Mouse (Mus musculus): ENCODE data around the gene Pla2g6. TPM values are rescaled to one million over a fixed set of nuclear protein-coding genes. Genes with fewer than 3 reads are reported as not detected.

Gene Pla2g6
- polyA plus RNA-seq, 1 experiment: 26.0 TPM

DNA sequence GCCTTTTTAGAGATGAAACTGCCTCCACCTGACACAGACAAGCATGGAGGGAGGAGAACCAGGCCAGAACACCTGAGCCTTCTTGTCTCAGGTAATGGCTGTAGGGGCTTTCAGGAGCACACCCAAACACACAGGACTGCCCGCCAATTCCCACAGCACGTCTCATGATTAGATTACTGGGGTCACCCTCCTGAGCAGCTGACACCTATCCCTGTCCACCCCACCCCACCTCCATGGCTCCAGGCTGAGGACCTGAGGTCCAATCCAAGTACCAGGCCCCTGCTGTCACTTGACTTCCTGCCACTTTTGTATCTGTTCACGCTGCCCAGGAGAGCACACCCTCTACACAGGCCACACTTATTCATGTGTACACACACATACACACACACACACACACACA lies 2.4 kb downstream of the Pla2g6 start:
- H3K36me3 ChIP-seq (replicated peaks; ENCODE audit: low read length): peaks cover 20% of the 10 kb centered on the region
- H3K9me3 ChIP-seq: no peaks in the 10 kb centered on the region
- H3K4me3 ChIP-seq (replicated peaks): peak overlapping the region; percentile 69
- no peaks in the 10 kb centered on the region for H3K27me3 ChIP-seq (replicated peaks)
- TF ChIP-seq GATA1 (IDR thresholded peaks at IDR 0.05; ENCODE audit: borderline replicate concordance, low read length): no peak
- TF ChIP-seq FLI1 (IDR thresholded peaks at IDR 0.05; ENCODE audit: low read length): no peak
- peaks cover 75% of the 10 kb centered on the region for H3K4me1 ChIP-seq

DNA sequence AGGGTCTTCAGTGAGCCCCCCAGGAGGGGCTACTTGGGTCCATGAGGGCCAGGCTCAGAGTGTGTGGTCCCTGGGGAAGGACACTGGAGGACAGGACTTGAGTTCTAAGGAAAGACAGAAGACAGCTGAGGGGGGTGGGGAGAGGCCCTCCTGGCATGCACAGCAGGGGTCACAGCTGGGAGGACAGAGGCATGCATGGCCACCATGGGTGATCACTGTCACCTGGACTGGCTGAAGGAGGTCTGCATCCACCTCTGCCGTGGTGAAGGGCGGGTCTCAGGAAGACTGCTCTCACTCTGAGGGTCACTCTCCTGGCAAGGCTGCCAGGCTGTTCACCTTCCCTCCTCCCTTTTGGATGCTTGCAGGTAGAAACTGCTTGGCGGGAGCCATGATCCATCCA lies 3.8 kb downstream of the Pla2g6 start:
- H3K36me3 ChIP-seq (replicated peaks; ENCODE audit: low read length): peaks cover 31% of the 10 kb centered on the region
- peak overlapping the region; percentile 64 for H3K4me3 ChIP-seq (replicated peaks)
- H3K9me3 ChIP-seq: no peaks in the 10 kb centered on the region
- TF ChIP-seq GATA1 (IDR thresholded peaks at IDR 0.05; ENCODE audit: borderline replicate concordance, low read length): no peak
- TF ChIP-seq FLI1 (IDR thresholded peaks at IDR 0.05; ENCODE audit: low read length): no peak
- no peaks in the 10 kb centered on the region for H3K27me3 ChIP-seq (replicated peaks)
- peaks cover 82% of the 10 kb centered on the region for H3K4me1 ChIP-seq

DNA sequence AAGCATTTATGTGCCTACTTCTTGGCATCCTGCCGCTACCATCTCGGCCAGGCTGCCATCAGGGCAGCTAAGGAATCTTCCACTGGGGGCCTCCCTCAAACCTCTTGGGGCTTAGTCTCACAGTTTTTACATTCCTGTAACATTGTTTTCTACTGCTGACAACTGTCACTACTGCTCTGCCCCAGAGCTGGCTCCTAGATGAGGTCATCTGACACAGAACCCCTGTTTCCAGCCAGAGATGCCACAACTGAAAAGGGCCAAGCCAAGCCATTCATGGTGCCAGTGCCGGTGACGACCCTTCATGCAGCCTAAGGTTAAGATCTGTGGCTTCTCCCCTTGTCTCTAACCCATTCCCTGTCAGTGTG lies 4.4 kb downstream of the Pla2g6 start:
- Histone ChIP-seq H3K4me3 (replicated peaks) (peak overlapping the region; percentile 69), H3K9me3 (no peaks in the 10 kb centered on the region), H3K4me1 (peaks cover 77% of the 10 kb centered on the region), H3K36me3 (replicated peaks; ENCODE audit: low read length) (peaks cover 37% of the 10 kb centered on the region), H3K27me3 (replicated peaks) (no peaks in the 10 kb centered on the region)
- no peak for TF ChIP-seq GATA1 (IDR thresholded peaks at IDR 0.05; ENCODE audit: borderline replicate concordance, low read length)
- no peak for TF ChIP-seq FLI1 (IDR thresholded peaks at IDR 0.05; ENCODE audit: low read length)

DNA sequence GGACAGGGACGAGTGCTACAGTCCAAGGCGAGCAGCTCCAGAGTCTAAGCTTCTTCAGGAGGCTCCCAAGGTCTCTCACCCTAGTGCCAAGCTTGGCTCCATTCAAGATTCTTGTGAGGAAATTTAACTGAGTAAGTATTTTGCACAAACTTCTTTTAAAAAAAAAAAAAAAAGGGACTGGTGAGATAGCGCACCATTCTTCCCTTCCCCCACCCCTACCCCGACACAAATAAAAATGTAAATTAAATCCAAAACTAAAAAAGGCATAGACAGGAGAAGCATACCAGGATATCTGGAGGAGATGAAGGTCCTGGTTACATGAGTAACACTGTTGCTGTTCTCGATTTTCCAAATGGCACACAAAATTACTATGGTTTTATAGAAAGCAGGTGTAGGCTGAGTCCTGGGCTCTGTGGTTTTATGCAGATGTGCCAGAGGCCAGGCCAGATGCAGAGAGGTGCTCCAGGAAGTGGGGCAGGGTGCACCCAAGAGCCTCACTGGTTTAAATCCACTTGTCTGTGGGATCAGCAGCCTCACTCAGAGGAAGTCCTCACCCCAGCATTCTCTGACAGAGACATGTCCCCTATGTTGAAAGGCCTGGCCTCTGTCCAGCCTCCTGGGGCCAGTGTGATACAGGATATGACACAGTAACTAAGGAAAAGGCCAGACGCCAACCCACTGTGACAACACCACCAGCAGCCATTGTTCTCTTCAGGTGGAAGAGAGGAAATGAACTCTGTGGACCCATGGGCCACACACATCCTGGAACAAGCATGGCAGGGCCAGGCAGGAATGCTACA lies 5.0 kb downstream of the Pla2g6 start:
- no peaks in the 10 kb centered on the region for H3K9me3 ChIP-seq
- H3K36me3 ChIP-seq (replicated peaks; ENCODE audit: low read length): peaks cover 42% of the 10 kb centered on the region
- TF ChIP-seq FLI1 (IDR thresholded peaks at IDR 0.05; ENCODE audit: low read length): no peak
- no peaks in the 10 kb centered on the region for H3K27me3 ChIP-seq (replicated peaks)
- peak overlapping the region; percentile 71 for H3K4me3 ChIP-seq (replicated peaks)
- H3K4me1 ChIP-seq: peaks cover 76% of the 10 kb centered on the region

DNA sequence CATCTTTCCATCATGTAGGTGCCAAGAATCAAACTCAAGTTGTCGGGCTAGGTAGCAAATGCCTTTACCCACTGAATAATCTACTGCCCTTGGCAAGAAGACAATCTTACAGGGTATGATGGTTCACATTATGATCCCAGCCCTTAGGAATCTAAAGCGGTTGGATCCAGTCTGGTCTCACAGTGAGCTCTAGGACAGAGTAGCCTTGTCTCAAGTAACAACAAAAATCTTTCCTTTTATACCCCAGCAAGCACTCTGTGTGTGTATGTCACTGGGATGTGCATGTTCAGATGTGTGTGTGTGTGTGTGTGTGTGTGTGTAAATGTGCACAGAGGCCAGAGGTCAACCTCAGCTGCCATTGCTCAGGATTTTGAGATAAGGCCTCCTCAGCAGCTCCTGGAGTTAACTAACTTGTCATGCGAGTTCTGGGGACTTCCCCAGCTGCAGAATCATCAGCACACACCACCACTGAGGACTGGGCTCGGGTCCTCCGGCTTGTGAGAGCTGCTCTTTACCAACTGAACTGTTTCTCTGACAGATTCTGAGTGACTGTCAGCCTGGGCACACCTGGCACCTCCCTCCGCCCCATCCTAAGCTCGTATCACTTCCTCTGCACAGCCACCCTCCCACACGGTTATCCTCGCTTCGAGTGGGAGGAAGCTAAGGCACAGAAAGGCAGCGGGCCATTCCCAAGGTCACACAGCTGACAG lies 5.8 kb downstream of the Pla2g6 start:
- H3K36me3 ChIP-seq (replicated peaks; ENCODE audit: low read length): peaks cover 47% of the 10 kb centered on the region
- H3K4me3 ChIP-seq (replicated peaks): peak overlapping the region; percentile 71
- no peaks in the 10 kb centered on the region for H3K9me3 ChIP-seq
- peaks cover 75% of the 10 kb centered on the region for H3K4me1 ChIP-seq
- H3K27me3 ChIP-seq (replicated peaks): no peaks in the 10 kb centered on the region
- TF ChIP-seq GATA1 (IDR thresholded peaks at IDR 0.05; ENCODE audit: borderline replicate concordance, low read length): no peak
- TF ChIP-seq FLI1 (IDR thresholded peaks at IDR 0.05; ENCODE audit: low read length): no peak

DNA sequence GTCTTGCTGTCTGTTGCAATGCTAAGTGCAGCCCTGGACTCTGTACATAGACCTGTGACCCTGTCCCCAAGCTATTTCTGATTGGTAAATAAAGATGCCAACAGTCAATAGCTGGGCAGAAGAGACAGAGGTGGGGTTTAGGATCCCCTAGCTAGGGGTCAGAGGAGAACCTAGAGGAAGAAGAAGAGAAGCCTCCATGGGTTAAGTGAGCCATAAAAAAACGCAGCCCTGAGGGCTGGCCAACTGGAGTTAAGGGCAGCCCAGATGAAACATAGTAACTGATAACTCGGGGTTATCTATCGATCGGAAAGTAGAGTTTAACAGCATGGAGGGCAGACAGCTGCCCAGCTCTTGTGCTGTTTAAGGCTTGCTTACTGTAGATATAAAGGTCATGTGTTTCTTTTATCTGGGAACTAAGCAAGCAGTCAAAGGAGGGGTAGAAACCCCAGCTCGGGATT lies 6.4 kb downstream of the Pla2g6 start:
- Histone ChIP-seq H3K36me3 (replicated peaks; ENCODE audit: low read length) (peaks cover 53% of the 10 kb centered on the region), H3K4me1 (peaks cover 69% of the 10 kb centered on the region), H3K9me3 (no peaks in the 10 kb centered on the region), H3K27me3 (replicated peaks) (no peaks in the 10 kb centered on the region), H3K4me3 (replicated peaks) (no peak overlapping the region)
- no peak for TF ChIP-seq GATA1 (IDR thresholded peaks at IDR 0.05; ENCODE audit: borderline replicate concordance, low read length)
- no peak for TF ChIP-seq FLI1 (IDR thresholded peaks at IDR 0.05; ENCODE audit: low read length)

DNA sequence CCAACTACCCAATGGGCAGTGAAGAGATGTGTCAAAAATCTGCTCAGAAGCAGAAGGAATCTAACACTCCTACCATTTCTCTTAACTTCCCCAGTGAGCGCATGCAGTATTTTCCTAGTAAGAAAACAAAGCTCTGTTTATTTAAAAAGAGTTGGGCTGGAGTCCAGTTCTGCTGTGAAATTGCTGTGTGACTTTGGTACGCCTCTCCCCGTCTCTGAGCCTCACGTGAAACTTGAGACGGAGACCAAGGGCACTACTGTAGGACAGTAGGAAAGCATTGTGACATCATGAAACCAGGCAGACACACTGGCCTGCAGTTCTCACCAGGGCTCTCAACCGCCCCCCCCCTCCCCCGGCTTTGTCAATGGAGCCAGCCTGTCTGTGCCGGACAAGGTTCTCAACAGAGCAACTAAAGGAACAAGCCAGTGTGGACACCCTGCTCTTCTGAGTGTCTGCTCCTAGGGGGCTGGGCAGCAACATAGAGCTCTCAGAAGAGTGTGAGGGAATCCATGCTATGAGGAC lies 14.3 kb downstream of the Pla2g6 start:
- no peak for TF ChIP-seq GATA1 (IDR thresholded peaks at IDR 0.05; ENCODE audit: borderline replicate concordance, low read length)
- TF ChIP-seq FLI1 (IDR thresholded peaks at IDR 0.05; ENCODE audit: low read length): no peak
- Histone ChIP-seq H3K4me3 (replicated peaks) (no peak overlapping the region), H3K9me3 (no peaks in the 10 kb centered on the region), H3K4me1 (no peaks in the 10 kb centered on the region; the same call in 1 of the 2 replicates), H3K27me3 (replicated peaks) (no peaks in the 10 kb centered on the region), H3K36me3 (replicated peaks; ENCODE audit: low read length) (peaks cover 79% of the 10 kb centered on the region)

DNA sequence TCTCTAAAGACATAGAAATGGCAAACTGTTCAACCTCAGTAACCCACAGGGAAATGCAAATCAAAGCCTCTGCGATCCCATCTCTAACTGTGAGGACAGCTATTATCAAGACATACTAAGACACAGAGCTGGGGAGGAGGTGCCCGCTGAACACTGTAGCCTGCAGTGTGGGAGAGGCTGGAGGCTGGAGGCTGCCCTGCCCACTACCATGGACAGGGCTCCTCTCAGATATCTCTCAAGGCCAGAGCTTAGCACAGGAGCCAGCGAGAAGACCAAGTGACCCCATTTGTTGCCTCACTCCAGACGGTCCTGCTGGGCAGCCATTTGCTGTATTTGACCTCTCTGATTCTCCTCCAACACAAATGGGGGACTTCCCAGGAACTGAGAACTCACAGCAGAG lies 20.3 kb downstream of the Pla2g6 start:
- H3K4me1 ChIP-seq: peaks cover 10% of the 10 kb centered on the region
- H3K9me3 ChIP-seq: no peaks in the 10 kb centered on the region
- peaks cover 83% of the 10 kb centered on the region for H3K36me3 ChIP-seq (replicated peaks; ENCODE audit: low read length)
- H3K4me3 ChIP-seq (replicated peaks): no peak overlapping the region
- no peaks in the 10 kb centered on the region for H3K27me3 ChIP-seq (replicated peaks)
- TF ChIP-seq GATA1 (IDR thresholded peaks at IDR 0.05; ENCODE audit: borderline replicate concordance, low read length) (no peak), FLI1 (IDR thresholded peaks at IDR 0.05; ENCODE audit: low read length) (no peak)

DNA sequence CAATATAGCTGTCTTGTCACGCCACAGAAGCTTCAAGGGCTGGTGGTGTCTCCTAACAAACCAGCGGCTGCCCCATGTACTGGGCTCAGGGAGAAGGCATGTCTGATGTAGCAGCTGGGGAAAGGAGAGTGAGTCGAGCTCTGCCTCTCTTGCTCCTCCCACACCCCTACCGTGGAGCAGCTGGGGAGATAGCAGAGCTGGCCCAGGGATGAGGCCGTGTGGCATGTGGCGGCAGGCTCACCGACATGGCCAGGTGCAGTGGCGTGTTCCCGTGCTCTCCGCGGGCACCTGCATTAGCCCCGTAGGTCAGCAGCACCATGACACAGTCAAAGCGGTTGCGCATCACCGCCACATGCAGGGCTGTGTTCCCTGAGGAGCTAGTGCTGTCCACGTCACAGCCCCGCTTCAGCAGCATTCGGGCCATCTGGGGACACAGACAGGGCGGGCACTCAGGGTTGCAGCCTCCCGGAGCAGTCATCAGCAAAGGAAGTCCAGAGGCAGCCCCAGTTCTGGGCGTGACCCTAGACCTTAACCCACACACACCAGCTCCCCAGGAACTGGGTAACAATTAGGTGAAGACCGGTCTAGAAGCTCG lies 22.1 kb downstream of the Pla2g6 start:
- Histone ChIP-seq H3K27me3 (replicated peaks) (no peaks in the 10 kb centered on the region), H3K4me3 (replicated peaks) (peak overlapping the region; percentile 31), H3K9me3 (no peaks in the 10 kb centered on the region), H3K36me3 (replicated peaks; ENCODE audit: low read length) (peaks cover 83% of the 10 kb centered on the region), H3K4me1 (peaks cover 16% of the 10 kb centered on the region)
- TF ChIP-seq FLI1 (IDR thresholded peaks at IDR 0.05; ENCODE audit: low read length): no peak
- no peak for TF ChIP-seq GATA1 (IDR thresholded peaks at IDR 0.05; ENCODE audit: borderline replicate concordance, low read length)

DNA sequence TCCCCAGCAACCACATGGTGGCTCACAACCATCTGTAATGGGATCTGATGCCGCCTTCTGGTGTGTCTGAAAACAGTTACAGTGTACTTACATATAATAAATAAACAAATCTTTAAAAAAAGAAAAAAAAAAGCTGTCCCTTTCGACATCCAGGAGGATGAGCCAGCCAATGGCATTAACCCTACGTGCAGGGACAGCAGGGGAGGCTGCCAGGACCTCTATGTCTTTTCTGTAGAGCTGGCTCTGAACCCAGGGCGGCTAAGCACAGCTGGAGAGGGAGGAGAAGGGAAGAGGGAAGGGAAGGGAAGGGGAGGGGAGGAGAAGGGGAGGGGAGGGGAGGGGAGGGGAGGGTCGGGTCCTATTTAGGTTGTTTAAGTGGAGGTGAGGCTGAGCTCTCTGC lies 23.4 kb downstream of the Pla2g6 start:
- Histone ChIP-seq H3K36me3 (replicated peaks; ENCODE audit: low read length) (peaks cover 88% of the 10 kb centered on the region), H3K27me3 (replicated peaks) (no peaks in the 10 kb centered on the region), H3K4me1 (peaks cover 16% of the 10 kb centered on the region), H3K9me3 (no peaks in the 10 kb centered on the region), H3K4me3 (replicated peaks) (no peak overlapping the region)
- TF ChIP-seq GATA1 (IDR thresholded peaks at IDR 0.05; ENCODE audit: borderline replicate concordance, low read length) (no peak), FLI1 (IDR thresholded peaks at IDR 0.05; ENCODE audit: low read length) (no peak)

Measured in megakaryocyte, embryonic 14.5 days (primary cell).